Mouse (Mus musculus) retina, postnatal 1 day (tissue): ENCODE data around the gene Eftud2.
A peak's percentile ranks its signal among the peaks of the same experiment; 100 is the strongest.

Experiments
- DNase-seq: peaks from one replicate; pipeline ENCODE4 v3.0.0-alpha.2; 2012

Eftud2 gene

DNA sequence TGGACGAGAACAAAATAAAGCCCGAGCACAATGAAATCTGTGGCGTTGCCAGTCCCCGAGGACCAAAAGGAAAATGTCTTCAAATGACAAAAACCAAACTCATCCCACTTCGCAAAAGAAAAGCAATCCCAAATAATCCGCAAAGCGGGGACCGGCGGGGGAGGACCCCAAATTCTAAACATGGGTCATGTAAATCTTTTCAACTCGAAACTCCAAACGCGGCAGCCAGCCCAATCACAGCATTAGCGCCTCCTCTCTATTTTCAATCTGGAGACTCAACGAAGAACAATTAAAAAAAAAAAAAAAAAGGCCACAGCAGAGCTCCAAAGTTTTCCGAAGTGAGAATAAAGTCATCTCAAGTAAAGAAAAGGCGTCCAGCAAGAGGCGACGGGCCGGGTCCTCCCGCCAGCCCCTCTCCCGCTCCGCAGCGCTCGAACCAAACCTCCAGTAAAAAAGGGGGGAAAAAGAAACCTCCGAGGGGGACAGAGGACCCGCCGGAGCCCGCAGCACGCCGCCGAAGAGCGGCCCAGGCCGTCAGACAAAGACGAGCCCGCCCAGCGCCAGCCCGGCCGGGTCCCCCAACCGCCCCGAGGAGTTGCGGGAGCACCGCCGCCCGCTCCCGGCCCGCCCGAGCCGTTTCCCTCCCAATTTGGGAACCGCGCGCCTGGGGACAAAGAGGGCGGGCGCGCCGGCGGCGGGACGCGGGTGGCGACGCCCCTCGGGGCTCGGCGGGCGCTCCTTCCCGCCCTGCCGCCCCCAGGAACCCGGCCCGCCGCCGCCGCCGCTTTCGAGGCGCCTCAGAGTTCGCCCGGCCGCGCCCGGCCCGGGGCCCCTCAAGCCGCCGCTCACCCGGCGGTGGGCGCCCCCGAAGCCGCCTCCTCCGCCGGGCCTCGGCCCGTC, 62.4 kb downstream of the Eftud2 start:
- DNase-seq, result peak; percentile 69

DNA sequence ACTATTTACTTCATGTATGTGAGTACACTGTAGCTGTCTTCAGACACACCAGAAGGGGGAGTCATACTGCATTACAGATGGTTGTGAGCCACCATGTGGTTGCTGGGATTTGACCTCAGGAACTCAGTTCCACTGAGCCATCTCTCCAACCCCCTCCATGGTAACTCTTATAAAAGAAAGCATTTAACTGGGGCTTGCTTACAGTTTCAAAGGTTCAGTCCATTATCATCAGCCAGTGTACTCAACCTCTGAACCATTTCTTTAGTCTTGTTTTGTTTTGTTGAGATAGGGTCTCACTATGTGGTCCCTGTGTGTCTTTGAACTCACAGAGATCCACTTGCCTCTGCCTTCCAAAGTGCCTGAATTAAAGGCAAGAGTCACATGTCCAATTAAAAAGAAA, 65.9 kb downstream of the Eftud2 start:
- DNase-seq, result no peak

DNA sequence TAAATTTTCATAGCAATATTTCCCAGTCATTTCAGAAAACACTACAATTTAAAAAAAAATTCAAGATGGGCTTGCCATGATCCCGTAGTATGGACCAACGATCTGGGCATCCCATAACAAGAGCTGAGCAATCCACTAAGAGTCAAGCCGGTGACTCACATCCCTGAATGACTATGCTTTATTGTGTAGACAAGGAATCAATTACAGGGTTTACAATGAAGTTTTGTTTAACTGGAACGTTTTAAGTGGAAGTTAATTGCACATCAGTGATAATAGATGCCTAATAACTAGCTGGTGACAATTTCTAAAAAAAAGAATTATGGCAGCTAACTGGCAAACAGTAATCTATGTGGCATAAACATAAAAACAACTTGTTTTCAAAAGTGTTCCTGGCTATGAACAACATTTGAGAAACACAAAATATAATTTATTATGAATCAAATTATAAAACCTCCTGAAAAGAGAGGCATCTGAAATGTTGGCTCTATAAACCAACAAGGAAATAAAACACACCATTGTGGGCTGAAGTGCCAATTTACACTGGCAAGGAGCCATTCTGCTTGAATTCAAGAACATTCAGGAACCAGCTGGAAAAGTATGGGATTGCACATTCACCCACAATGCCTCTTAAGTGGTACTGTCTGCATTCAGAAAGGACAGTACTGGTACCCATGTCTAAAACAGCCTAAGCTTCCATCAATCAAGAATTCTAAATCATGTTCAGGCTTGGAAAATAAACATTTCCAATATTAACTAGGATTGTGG, 69.9 kb downstream of the Eftud2 start:
- peak; percentile 22 for DNase-seq

GRCm38 (mm10) chr11:102808246-102808645, 72.5 kb downstream of the Eftud2 start:
- DNase-seq, result no peak

DNA sequence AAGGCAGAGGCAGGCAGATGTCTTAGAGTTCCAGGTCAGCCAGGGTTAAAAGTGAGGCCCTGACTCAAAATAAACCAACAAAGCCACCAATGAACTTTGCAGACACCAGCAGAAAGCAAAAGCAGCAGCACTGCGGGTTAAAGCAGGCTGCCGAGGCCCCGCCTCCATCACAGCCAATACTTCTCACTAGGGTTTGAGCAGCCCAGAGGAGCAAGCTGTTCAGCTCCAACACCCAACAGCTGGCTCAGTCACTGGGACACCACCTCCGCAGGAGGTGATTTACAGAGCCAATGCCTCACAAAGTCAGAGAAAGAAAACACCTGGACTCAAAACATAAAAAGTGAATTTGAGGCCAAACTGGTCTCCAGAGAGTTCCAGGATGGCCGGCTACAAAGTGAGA, 77.3 kb downstream of the Eftud2 start:
- no peak for DNase-seq

DNA sequence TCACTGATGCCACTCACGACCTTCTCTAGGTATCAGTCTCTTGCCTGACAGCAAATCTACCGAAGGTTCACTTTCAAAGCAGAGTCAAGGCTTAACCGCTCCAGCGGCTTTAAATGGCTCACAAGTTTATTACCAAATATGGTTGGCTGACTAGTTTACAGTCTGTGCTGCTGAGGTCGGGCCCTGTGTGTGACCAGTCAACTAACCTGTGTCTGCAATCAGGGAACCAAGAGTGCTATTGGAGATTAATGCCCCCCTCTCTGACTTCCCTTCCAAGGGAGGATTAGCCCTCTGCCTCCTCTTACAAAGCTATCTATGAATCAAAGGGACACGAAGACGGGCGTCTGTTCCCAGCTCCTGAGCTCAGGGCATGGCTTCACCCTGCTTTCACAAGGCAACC, 86.6 kb downstream of the Eftud2 start:
- no peak for DNase-seq

DNA sequence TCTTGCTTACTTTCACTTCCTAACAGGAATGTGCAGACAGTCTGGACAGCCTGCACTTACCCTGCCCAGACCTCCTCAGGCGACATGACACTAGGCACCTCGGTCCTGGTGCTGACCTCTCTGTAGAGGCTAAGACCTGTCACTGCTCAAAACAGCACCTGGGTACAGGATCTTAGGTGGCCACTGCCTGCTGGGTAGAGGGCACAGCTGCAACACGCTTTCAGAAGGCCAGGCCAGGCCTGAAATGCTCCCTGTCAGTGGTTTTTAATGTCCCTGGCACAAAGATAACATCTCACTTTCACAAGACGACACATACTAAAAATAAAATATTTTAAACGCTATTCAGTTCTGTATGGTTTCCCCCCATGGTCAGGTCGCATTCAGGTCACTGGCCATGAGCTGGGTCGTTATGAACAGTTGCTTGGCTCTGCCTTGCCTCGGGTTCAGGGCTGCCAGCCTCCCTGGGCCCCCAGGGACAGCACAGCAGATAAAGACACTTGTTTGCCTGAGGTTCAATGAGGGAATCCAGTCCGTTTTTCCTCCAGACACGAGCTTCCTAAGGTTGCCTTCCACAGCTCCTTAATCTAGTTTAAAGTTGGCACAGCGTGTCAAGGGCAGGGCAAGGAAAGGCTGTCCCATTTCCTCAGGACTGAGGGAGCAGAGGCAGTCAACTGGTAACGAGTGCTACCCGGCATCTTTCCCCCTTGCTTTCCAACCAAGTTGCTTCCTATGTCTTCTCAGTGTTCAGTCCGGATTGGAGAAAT, 88.9 kb downstream of the Eftud2 start:
- no peak for DNase-seq
